Mouse (Mus musculus): ENCODE data around the gene Tfg.

Gene Tfg

GRCm38 (mm10) chr16:56717224-56718200 lies at the start of gene Tfg:
Tfg (minus strand) TSS chr16:56717450.
- DNase-seq (ENCODE audit: low read depth, low spot score) = peak; percentile 97

GRCm38 (mm10) chr16:56729060-56729459 lies 11.8 kb upstream of the Tfg start:
- DNase-seq (ENCODE audit: low read depth, low spot score) = no peak

DNA sequence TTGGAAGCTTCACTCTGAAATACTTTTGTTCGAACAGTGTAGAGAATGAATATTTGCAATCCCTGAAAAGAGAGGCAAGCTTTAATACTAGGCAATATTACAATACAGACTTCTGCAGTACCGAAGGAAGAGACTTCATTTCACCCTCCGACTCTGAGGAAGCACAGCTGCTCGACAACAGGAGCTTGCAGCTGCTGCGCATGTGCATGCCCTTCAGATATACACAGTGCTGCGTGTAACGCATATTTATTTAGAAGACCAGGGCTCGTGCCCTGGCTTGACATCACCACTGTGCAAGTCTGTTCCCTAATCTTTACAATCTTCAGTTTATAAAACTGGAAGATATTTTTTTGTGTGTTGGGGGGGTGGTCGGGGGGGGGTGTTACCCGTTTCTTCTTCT lies 7.7 kb upstream of the Tfg start:
- no peak for DNase-seq (ENCODE audit: low read depth, low spot score)

DNA sequence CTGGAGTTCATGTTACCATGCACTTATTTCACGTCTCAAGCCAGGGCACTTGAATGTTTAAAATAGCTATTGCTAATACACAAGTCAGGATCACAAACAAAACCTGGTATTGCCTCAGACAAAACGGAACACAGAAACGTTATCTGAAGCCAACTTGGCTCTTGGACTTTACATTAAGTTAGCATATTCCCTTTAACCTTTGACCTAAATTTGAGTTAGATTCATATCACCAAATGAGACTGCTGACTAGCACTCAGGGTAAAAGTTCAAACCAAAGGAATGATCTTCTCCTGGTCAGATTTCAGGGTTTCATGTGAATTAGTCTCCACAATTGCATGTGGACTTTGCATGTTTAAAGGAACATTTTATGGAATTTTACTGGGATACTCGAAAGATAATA lies 5.1 kb upstream of the Tfg start:
- DNase-seq (ENCODE audit: low read depth, low spot score) = no peak

DNA sequence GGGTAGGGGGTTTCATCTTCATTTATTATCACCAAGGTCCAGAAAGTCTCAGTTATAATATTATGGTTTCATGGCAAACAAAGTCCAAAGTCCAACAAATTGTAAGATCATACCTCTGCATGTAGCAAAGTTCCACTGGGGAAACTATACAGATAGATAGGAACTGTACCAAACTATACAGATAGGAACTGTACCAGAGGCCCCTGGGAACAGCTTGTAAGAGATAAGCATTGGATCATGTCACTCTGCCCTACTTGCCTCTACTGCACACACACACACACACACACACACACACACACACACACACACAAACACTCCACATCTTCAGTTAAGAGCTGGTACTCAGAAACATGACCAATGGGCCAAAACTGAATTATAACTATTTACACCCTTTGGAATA lies 1.8 kb upstream of the Tfg start:
- DNase-seq (ENCODE audit: low read depth, low spot score) = no peak

DNA sequence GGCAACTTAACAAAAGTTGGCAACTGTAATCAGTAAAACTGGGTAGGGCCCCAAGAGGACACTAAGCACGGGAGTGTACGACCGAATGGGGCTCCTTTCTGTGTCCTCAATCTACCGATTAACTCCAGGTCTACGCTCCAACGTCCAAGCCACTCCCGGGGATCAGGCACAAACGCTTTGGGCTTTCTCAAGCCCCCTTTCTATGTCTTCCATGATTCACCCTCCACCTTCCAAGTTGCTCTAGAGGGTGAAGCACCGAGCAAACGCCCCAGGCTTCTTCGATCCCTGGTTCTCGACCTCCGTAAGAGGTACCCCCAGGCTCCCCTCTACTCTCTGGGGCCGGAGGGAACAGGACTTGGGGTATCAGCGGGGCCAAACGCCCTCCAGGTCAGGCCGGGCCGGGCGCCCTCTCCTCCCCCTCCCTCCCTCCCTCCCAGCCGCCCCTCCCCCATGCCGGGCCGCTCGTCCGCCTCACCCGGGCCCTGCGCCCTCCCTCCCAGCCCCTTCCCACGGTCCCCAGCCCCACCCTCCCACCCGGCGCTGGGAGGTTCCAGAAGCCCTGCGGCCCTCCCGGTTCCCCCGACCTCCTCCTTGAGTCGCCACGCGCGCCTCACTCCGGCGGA lies 582 bp downstream of the Tfg start:
- DNase-seq (ENCODE audit: low read depth, low spot score) = no peak

DNA sequence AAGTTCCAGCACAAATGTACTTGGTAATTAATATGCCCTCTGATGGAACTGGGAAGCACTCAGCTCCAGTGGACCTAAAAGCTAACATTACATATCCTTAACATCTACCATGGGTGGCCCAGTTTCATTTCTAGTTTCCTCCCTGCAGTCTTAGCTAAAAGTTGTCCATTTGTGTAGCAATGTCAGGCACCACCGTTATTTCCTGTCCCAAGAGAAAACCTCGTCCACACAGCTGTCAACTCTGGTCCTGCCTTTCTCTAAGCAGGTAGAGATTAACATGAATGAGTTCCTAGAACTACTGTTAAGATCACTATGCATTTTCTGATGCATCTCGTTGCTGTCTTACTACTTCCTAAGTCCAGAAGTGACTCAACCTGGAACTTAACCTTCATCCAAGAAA lies 1.6 kb downstream of the Tfg start:
- DNase-seq (ENCODE audit: low read depth, low spot score) = no peak

GRCm38 (mm10) chr16:56710071-56710470 lies 7.2 kb downstream of the Tfg start:
- no peak for DNase-seq (ENCODE audit: low read depth, low spot score)

DNA sequence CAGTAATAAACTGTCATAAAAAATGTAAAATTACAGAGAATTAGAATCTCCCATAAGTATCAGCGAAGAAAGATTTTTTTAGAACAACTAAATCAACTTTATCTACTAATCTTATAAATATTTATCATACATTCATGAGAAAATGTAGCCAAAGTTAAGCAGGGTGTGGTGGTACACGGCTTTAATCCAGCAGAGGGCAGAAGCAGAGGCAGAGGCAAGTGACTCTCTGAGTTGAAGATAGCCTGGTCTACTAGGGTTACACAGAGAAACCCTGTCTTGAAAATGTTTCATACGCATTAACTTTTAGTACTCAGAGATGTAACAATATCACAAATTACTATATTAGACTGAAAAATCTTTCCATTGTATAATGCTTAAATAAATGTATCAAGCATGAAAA lies 11.5 kb downstream of the Tfg start:
- no peak for DNase-seq (ENCODE audit: low read depth, low spot score)

- DNase-seq (ENCODE audit: low read depth, low spot score) = no peak
These were observed 16.4 kb downstream of the Tfg start for GRCm38 (mm10) chr16:56700898-56701297.

DNA sequence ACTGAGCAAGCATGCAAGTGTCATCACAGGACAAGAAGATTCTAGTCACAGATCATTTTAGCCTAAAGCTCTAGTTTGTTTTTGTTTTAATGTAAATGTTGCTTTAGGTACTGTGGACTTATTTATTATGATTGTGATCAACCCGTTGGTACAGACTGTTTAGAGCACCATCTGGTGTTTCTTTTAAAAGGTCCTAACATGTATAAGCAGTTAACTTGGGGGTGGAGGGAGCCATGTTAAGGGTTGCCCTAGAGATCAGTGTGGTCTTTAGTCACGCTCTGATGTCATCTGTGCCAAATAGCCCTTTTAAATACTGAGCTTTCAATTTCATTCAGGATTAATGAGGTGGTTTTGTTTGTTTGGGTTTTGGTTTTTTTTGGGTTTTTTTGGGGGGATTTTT lies 20.8 kb downstream of the Tfg start:
- DNase-seq (ENCODE audit: low read depth, low spot score) = no peak

- DNase-seq (ENCODE audit: low read depth, low spot score) = no peak
These were observed 26.5 kb downstream of the Tfg start for GRCm38 (mm10) chr16:56690715-56691114.

DNA sequence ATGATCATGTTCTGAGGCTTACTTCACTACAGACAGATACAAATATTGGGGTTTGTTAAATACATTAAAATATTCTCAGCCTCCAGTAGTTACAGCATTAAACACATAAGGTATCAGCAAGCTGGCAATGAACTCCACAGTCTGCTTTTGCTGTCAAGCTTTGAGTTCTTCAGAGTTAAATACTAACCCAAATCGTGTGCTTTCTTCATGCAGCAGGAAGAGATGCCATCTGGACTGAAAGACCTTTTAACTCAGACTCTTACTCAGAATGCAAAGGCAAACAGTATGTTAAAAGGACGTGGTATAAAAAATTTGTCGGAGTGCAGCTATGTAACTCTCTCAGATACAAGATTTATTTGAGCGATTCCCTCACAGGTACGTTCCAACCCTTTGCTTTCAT lies 30.5 kb downstream of the Tfg start:
- no peak for DNase-seq (ENCODE audit: low read depth, low spot score)

GRCm38 (mm10) chr16:56681010-56681645 lies 36.1 kb downstream of the Tfg start:
- DNase-seq (ENCODE audit: low read depth, low spot score) = no peak

- DNase-seq (ENCODE audit: low read depth, low spot score) = no peak
These were observed 40.1 kb downstream of the Tfg start for GRCm38 (mm10) chr16:56677146-56677545.

GRCm38 (mm10) chr16:56673420-56673819 lies 43.8 kb downstream of the Tfg start:
- no peak for DNase-seq (ENCODE audit: low read depth, low spot score)

DNA sequence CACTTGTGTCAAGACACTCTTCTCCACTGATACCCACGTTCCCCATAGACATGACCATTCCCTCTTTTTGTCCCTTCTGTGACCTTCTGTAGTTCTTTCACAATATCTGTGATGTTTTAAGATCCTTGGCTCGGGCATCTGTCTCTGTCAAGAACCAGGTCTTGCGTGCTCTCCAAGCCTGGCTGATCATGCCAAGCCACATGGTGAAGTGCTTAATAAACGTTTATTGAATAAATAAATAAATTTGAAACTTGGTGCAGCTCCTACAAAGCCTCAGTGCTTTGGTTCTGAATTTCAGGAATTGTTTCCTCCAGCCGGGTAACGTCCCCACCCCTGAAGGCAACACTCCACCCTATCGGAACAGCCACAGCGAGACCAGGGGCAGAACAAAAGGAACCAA lies 46.3 kb downstream of the Tfg start:
- DNase-seq (ENCODE audit: low read depth, low spot score) = no peak

- DNase-seq (ENCODE audit: low read depth, low spot score) = no peak
These were observed 47.7 kb downstream of the Tfg start for GRCm38 (mm10) chr16:56669520-56669919.

DNA sequence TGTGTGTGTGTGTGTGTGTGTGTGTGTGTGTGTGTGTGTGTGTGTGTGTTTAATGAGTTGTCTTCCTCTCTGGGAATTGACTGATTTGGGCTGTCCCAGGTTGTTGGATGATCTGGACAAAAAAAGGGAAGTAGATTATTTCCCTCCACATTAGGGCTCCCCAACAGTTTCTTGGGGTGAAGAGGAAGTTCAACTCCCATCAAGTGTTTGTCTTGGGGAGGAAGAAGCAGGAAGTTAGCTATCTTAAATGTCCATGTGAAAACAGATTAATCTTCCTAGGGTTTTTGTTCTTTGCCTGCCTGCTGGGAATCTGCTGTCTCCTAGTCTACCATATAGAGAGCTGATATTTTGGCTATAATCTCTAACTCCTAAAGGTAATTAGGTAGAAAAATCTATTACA lies 58.4 kb downstream of the Tfg start:
- DNase-seq (ENCODE audit: low read depth, low spot score) = no peak

- no peak for DNase-seq (ENCODE audit: low read depth, low spot score)
These were observed 61.9 kb downstream of the Tfg start for GRCm38 (mm10) chr16:56655193-56655910.

DNA sequence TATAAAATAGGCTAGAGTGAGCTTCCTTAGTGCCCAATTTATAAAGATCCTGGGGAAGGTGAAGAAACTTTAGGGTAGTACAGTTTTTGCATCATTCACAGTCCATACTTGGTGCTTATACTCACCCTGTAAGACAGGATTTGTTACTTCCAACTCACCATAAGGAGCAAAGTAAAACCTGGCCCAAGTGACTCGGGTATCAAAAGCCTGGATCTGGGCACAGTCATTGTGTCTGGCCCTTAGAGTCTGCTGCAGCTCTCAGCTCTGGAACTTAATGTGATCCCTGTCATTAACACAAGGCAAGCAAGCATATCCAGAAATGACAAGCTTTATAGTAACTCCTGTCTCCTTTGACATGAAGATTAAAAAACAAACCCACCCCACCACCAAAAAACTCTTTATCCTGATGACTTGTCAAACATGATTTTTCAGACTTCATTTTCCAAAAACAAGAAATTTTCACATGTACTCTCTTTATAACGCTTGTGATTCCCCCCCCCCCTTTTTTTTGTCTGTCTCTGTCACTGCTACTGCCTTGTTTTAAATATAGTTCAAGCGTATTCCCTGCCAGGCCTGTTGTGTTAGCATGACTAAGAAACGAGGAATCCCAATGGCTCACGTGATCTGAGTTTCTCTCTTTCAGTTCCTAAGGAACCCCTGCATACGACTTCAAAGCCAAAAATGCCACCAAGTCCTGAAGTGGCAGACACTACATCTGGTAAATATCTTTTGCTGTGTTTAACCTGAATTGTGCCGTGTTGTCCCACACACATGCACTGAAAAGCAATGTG lies 70.7 kb downstream of the Tfg start:
- DNase-seq (ENCODE audit: low read depth, low spot score) = no peak

Data from c-Kit-negative CD71-positive TER-119-positive erythroid progenitor cells, embryonic 14.5 days (primary cell).